Mouse (Mus musculus) CH12.LX (cell line): ENCODE results near the gene Fchsd2.
A peak's percentile ranks its signal among the peaks of the same experiment; 100 is the strongest.

ENCODE experiments used
- CTCF ChIP-seq, 2 experiments: IDR thresholded peaks in 1 of 2; conservative IDR thresholded peaks in 1 of 2; 2 replicates each; pipeline ENCODE4 v1.5.1; 2011 to 2012; ENCODE audit warnings: low read depth in 2 of 2, low read length in 2 of 2, improper control_type of control experiment in 1 of 2, inconsistent platforms in 1 of 2, mild to moderate bottlenecking in 1 of 2, moderate library complexity in 1 of 2
- E2F4 ChIP-seq: IDR thresholded peaks from 2 replicates; pipeline ENCODE4 v1.6.1; 2011; ENCODE audit warnings: low read depth, low read length, improper control_type of control experiment; ENCODE audit not compliant: insufficient replicate concordance
- GABPA ChIP-seq: IDR thresholded peaks from 2 replicates; pipeline ENCODE4 v1.6.1; 2012; ENCODE audit warnings: low read depth, low read length, improper control_type of control experiment, inconsistent platforms; ENCODE audit not compliant: insufficient replicate concordance
- HCFC1 ChIP-seq: IDR thresholded peaks from 2 replicates; pipeline ENCODE4 v1.6.1; 2012; ENCODE audit warnings: low read depth, mild to moderate bottlenecking, inconsistent platforms, low read length, improper control_type of control experiment
- JUN ChIP-seq: IDR thresholded peaks from 2 replicates; pipeline ENCODE4 v1.6.1; 2011; ENCODE audit warnings: low read depth, mild to moderate bottlenecking, low read length, improper control_type of control experiment, moderate library complexity; ENCODE audit not compliant: insufficient read depth
- MYC ChIP-seq: IDR thresholded peaks from 2 replicates; pipeline ENCODE4 v1.6.1; 2011; ENCODE audit warnings: low read depth, mild to moderate bottlenecking, improper control_type of control experiment, low read length
- POLR2A ChIP-seq: IDR thresholded peaks from 2 replicates; pipeline ENCODE4 v1.6.1; 2011; ENCODE audit warnings: low read depth, mild to moderate bottlenecking, improper control_type of control experiment, low read length
- RAD21 ChIP-seq: IDR thresholded peaks from 2 replicates; pipeline ENCODE4 v1.6.1; 2011; ENCODE audit warnings: low read depth, mild to moderate bottlenecking, low read length, improper control_type of control experiment, moderate library complexity
- USF1 ChIP-seq: IDR thresholded peaks from 2 replicates; pipeline ENCODE4 v1.6.1; 2014; ENCODE audit warnings: low read depth, mild to moderate bottlenecking, inconsistent platforms, low read length, improper control_type of control experiment
- ZC3H11A ChIP-seq: IDR thresholded peaks from 2 replicates; pipeline ENCODE4 v1.6.1; 2012; ENCODE audit warnings: low read depth, mild to moderate bottlenecking, inconsistent platforms, low read length, improper control_type of control experiment

DNA sequence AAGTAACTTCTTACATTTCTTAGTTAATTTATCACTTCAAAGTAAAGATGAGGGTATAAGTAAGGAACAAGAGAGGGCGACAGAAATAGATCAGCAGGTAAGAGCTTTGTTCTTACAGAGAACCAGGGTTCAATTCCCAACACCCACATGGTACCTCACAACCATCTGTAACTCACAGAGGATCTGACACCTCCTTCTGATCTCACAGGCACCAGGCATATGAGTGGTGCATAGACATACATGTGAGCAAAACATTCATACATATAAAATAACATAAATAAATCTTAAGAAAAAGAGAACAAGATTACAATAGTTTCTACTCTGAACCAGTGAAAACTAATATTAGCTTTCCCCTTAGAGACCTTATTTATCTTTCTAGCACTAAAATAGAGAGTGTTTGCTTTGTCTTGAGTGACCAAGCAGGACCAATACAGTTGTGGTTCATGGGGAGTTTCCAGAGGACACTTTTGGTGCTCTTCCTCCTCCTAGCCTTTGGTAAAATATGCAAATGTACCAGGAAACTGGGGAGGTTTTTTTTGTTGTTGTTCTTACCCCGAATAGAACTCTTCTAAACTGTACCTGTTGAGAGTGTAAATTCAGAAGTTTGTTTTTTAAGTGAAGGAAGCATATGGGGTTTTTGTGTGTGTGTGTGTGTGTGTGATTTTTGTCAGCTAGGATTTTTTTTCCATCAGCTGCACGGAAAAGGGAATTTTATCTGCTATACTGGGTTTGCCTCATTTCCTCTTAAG is 121.0 kb downstream of the Fchsd2 start:
- TF ChIP-seq CTCF (conservative IDR thresholded peaks at IDR 0.05 in 1 of 2, IDR thresholded peaks at IDR 0.05 in 1 of 2; ENCODE audit: low read depth in 2 of 2, low read length in 2 of 2) (no peak), POLR2A (no peak; the same call in 1 of the 2 replicates), USF1 (no peak), MYC (peak; percentile 48; the same call in 1 of the 2 replicates), JUN (no peak; the same call in 1 of the 2 replicates), HCFC1 (no peak), RAD21 (no peak), ZC3H11A (no peak), GABPA (no peak), E2F4 (no peak; the same call in 1 of the 2 replicates)
